Mouse (Mus musculus) layer of hippocampus, adult 6 months (tissue): ENCODE measurements around the gene Arhgef19. TPM values are rescaled to one million over a fixed set of nuclear protein-coding genes. Genes with fewer than 3 reads are reported as not detected.

Experiments
- long read RNA-seq, 2 experiments: library from polyadenylated mRNA; unstranded; transcript quantifications; one replicate each; pipeline ENCODE4 v2.0.0; 2019 to 2020
- polyA plus RNA-seq: library from polyadenylated mRNA; unstranded; fragments of <200 nt; fragmentation: Nextera tagmentation; gene quantifications from 2 replicates; pipeline ENCODE4 v1.2.3, GENCODE M21; 2021

The Arhgef19 gene
- 5.7 and 7.8 TPM in 2 replicates for polyA plus RNA-seq
- long read RNA-seq, experiment 1, partial matches to known transcripts: 1 of 2 reads
- long read RNA-seq, experiment 1, other reads (novel, unspliced or antisense): 1 of 2 reads
- long read RNA-seq, experiment 2, partial matches to known transcripts: 6 of 22 reads
- long read RNA-seq, experiment 2, other reads (novel, unspliced or antisense): 16 of 22 reads

GRCm38 (mm10) chr4:141239388-141240125 is at the start of gene Arhgef19:
Gene Arhgef19, plus strand, starts transcription at chr4:141239499.

GRCm38 (mm10) chr4:141213770-141214336 is 25.4 kb upstream of the Arhgef19 start, which contains the start of gene Rsg1:
Gene Rsg1, plus strand, starts transcription at chr4:141213956.

GRCm38 (mm10) chr4:141301116-141301553 is 61.8 kb downstream of the Arhgef19 start, which contains the start of gene Epha2:
Gene Epha2, plus strand, starts transcription at chr4:141301240.

Other genes with a start within 250 kb of the Arhgef19 start
- 3.4 and 6.0 TPM in 2 replicates for gene Mfap2, start 229.1 kb upstream of the Arhgef19 start, polyA plus RNA-seq
- gene Crocc, start 178.9 kb upstream of the Arhgef19 start, polyA plus RNA-seq: 3.1 and 4.1 TPM in 2 replicates
- 38.2 and 40.9 TPM in 2 replicates for gene Necap2, start 161.1 kb upstream of the Arhgef19 start, polyA plus RNA-seq
- gene Spata21, start 151.2 kb upstream of the Arhgef19 start, polyA plus RNA-seq: 0.06 and 0.08 TPM in 2 replicates
- 9.6 and 11.5 TPM in 2 replicates for gene Szrd1, start 99.7 kb upstream of the Arhgef19 start, polyA plus RNA-seq
- 9.0 and 11.3 TPM in 2 replicates for gene Fbxo42, start 91.6 kb upstream of the Arhgef19 start, polyA plus RNA-seq
- gene Rsg1, start 25.5 kb upstream of the Arhgef19 start, polyA plus RNA-seq: 4.8 and 6.1 TPM in 2 replicates
- 0.15 and 0.25 TPM in 2 replicates for gene Epha2, start 61.7 kb downstream of the Arhgef19 start, polyA plus RNA-seq
- 0.13 TPM in 2 replicates for gene Fam131c, start 128.7 kb downstream of the Arhgef19 start, polyA plus RNA-seq
- gene Clcnka, start 159.2 kb downstream of the Arhgef19 start, polyA plus RNA-seq: 0.13 and 0.33 TPM in 2 replicates
- gene Clcnkb, start 176.5 kb downstream of the Arhgef19 start, polyA plus RNA-seq: not detected in 2 replicates
- 0.06 TPM in 1 of 2 replicates, not detected in the other for gene Hspb7, start 181.3 kb downstream of the Arhgef19 start, polyA plus RNA-seq
- 0.48 TPM in 1 of 2 replicates, not detected in the other for gene Srarp, start 196.6 kb downstream of the Arhgef19 start, polyA plus RNA-seq
- gene Zbtb17, start 205.2 kb downstream of the Arhgef19 start, polyA plus RNA-seq: 13.5 and 14.5 TPM in 2 replicates